Mouse (Mus musculus) frontal cortex, postnatal 14 days (tissue): ENCODE results near the gene Gm17542.
"Not testable (repeated sequence)": the region's sequence is repeated elsewhere in the genome, so short reads cannot be mapped to it uniquely, and the experiment has no call there.

ENCODE experiments used
- DNase-seq, 2 experiments: peaks; one replicate each; pipeline ENCODE4 v3.0.0; 2022; ENCODE audit warnings: low spot score in 2 of 2

The Gm17542 gene

GRCm38 (mm10) chr10:58718110-58718509 is at the start of gene Gm17542:
TSS of gene Gm17542 (minus strand) at chr10:58718210.
- DNase-seq = not testable (repeated sequence)

- DNase-seq = no peak
Observed at GRCm38 (mm10) chr10:58739779-58740178, 21.8 kb upstream of the Gm17542 start.

DNA sequence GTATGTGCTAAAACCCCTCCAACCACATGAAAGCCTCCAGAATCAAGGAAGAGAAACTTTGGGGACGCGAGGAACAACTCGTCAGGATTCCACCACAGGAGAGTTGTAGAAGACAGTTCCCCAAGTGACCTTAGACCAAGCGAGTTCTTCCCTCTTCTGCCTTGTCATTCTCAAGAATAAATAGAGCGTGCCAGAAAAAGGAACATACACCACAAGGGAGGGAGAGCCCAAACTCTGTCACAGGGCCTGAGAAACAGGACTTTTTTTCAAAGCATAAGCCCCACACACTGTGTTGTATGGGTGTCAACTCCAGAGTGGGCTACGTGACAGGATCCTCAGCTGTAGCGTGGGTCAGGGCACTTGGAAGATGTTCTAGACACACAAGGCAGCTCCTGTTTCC is 20.1 kb upstream of the Gm17542 start:
- no peak for DNase-seq

- DNase-seq = no peak
Observed at GRCm38 (mm10) chr10:58714789-58715148, 3.2 kb downstream of the Gm17542 start.

- DNase-seq = no peak
Observed at GRCm38 (mm10) chr10:58713855-58714788, 3.9 kb downstream of the Gm17542 start.

DNA sequence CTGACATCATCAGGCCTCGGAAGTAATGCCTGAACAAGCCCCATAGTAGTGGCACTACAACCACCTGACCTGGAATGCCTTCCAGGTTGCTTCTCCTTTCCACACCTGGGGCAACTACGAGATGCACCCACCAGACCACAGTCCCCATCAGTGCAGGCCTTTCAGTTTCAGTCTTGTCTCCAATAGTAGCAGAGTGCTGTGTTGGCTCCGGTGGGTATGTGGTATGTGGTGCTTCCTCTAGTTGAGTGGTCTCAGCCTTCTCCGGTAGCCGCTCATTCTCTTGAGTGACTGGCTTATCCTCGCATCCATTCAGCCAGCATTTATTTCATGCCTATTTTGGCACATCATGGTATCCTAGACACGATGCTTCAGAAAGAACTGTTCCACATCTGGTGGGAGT is 4.8 kb downstream of the Gm17542 start:
- DNase-seq = no peak

DNA sequence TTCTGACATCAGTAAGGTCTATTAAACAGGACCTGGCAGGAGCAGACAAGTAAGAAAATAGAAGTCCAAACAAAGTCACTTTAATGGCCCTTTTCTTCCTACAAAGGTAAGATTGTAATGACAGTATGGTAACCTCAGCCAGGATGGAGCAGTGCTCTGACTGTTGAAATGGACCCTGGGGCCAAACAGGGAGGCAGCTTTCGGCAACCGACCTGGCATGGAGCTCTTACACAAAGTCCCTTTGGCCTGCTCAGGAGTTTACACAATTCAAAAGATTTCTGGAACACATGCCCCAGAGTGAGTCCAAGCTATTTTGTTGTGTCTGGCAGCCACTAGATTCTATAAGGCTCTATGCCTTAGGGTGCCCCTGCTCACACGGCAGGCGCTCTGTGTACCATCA is 9.0 kb downstream of the Gm17542 start:
- DNase-seq = no peak

- DNase-seq = no peak
Observed at GRCm38 (mm10) chr10:58700578-58700977, 17.4 kb downstream of the Gm17542 start.

DNA sequence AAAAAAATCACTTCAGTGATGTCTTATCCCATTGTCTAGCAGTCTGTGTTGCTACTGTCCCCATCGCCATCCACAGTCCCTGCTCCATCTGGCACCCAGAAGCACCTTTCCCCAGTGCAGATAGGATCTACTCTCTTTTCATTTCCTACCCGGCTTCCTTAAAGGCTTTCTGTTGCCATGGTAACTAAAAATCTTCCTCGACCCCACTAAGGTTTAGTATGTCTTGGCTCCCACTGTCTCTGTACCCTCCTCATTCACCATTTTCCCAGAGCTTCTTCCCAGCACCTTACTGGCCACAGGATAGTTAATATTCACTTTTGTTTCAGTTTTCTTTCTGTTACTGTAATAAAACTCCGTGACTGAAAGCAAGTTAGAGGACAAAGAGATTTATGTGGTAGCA is 17.9 kb downstream of the Gm17542 start:
- no peak for DNase-seq

GRCm38 (mm10) chr10:58698955-58699354 is 19.1 kb downstream of the Gm17542 start:
- no peak for DNase-seq

DNA sequence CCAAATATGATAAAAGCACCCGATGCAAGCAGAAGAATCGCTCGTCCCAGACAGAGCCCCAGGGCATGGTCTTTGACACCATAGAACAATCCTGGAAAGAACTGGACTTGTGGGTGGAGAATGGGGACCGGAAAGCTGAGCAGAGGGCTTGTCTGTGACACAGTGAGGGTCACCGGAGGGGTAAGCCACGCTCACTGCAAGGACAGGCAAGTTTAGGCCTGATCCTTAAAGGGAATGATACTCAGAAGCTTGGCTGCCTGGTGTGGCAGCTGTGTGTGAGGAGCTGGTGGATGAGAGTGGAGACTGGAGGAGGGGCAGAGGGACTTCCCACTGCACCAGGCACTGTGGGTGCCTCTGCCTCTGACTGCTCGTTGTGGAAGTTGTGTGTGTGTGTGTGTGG is 27.0 kb downstream of the Gm17542 start:
- no peak for DNase-seq

- no peak for DNase-seq
Observed at GRCm38 (mm10) chr10:58679298-58679697, 38.7 kb downstream of the Gm17542 start.

- peak in 1 of 2 experiments; percentile 70 for DNase-seq
Observed at GRCm38 (mm10) chr10:58675533-58675932, 42.5 kb downstream of the Gm17542 start, which contains the start of gene Edar. TSS of gene Edar (minus strand) at chr10:58675654.

DNA sequence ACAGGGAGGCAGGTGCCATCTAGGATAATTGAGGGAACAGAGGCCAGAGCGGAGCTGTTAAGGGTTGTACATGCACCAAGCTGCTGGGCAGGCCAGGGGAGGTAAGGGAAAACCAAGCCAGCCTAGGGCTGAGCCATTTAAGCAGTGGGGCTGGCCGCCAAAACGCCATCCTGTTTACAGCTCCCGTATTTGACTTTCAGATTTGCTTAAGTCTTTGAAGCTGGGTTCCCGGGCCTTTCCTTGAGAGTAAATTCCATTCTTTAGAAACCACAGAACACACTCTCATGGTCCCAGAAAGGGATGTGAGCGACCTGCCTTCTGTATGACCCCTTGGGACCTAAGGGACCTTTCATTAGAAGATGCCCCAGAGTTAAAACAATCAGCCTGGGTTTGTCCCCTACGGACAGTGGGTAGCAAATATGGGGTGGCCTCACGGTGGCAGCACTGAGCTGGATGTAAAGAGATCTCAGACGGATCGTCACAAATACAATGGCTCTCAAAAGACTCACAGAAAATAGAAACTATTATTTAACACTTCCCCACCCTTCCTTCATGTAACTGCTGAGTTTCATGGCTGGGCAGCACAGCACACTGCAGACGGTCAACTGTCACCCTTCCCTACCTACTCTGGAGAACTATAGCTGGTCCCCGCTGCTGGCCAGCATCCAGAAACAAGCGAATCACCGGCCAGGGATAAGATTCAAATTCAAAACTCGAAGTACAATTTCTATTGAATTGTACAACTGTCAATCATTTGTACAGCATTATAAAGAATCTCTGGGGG is 44.5 kb downstream of the Gm17542 start:
- DNase-seq = peak; percentile 53 to 78

DNA sequence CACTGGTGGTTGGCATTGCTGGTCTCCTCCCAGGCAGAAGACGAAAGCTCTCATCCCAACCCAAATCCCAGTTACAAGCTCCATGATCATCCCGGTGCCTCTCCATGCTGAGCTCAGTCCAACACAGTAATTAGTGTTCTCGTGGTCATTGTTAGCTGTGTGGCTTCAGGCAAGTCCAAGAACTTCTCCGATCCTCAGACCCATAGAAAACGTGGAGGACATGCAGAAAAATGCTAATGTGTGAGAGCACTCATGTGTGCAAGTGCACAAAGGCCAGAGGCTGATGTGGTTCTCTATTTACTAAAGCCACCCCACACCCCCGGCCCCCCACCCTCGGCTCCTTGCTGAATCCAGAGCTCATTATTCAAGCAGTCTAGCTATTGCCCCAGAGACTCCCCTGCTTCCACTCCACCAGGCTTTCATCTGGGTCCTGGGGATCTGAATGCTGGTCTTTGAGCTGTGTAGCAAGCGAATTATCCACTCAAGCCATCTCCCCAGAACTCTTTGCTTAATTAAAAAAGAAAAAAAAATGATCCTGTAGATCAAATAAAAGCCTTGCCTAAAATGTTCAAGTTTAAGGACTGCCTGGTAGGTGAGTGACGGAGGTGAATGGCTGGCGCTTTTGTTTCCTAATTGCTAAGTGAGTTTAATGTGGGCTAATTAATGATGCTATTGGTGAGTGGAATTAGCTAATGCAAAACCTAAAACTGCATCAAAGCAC is 45.3 kb downstream of the Gm17542 start:
- DNase-seq = no peak

DNA sequence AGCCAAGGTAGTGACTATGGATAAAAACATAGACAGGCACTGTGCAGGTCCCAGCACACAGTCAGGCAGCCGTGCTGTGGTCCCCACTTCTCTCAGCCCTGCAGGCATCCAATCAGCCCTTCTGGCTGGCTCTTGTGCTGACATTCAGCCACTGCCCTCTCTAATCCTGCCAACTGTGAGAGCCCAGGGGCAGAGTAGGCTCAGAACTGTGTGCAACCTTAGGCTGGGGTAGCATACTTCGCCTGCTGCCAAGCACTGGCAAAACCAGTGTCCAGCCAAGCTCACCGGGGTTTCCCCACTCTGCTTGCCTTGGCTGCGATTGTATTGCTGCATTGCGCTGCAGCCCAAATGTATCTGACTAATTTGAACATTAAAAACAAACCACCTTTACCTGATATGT is 54.1 kb downstream of the Gm17542 start:
- DNase-seq = no peak
